Mouse (Mus musculus): ENCODE measurements around the gene Coq10a. TPM values are rescaled to one million over a fixed set of nuclear protein-coding genes. Genes with fewer than 3 reads are reported as not detected.
A peak's percentile ranks its signal among the peaks of the same experiment; 100 is the strongest.

Coq10a gene
- total RNA-seq, 2 experiments from 2014 or later = 48.6 to 49.2 TPM

DNA sequence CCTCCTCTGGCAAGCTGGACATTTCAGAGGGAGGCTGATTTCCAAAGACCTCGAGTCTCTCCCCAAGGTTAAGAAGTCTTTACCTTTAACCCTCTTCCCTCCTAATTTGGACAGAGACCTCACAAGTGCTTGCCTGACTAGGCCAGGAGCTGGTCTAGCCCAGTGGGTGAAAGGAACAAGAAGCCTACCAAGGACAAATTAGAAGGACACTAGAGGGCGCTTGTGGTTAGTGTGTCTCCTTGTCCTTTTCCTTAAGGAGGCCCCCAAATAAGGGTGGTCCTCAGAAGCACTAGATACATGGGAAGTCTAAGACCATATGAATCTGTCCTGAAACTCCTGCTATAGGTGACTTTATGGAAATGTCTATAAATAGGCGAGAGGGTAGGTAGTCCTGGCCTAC lies 6.2 kb downstream of the Coq10a start:
- Histone ChIP-seq H3K4me3 (no peak overlapping the region), H3K27ac (no peak overlapping the region)
- TF ChIP-seq CTCF (conservative IDR thresholded peaks at IDR 0.05) = peak; percentile 78
- no peak for DNase-seq (ENCODE audit: low spot score in 2 of 2)

GRCm38 (mm10) chr10:128361836-128362235 lies 7.0 kb downstream of the Coq10a start:
- no peak overlapping the region for H3K4me3 ChIP-seq
- DNase-seq (ENCODE audit: low spot score in 2 of 2) = no peak
- no peak for TF ChIP-seq CTCF (conservative IDR thresholded peaks at IDR 0.05)
- no peak overlapping the region for H3K27ac ChIP-seq

GRCm38 (mm10) chr10:128359226-128359625 lies 9.6 kb downstream of the Coq10a start:
- Histone ChIP-seq H3K4me3 (no peak overlapping the region), H3K27ac (no peak overlapping the region)
- TF ChIP-seq CTCF (conservative IDR thresholded peaks at IDR 0.05) = no peak
- no peak for DNase-seq (ENCODE audit: low spot score in 2 of 2)

DNA sequence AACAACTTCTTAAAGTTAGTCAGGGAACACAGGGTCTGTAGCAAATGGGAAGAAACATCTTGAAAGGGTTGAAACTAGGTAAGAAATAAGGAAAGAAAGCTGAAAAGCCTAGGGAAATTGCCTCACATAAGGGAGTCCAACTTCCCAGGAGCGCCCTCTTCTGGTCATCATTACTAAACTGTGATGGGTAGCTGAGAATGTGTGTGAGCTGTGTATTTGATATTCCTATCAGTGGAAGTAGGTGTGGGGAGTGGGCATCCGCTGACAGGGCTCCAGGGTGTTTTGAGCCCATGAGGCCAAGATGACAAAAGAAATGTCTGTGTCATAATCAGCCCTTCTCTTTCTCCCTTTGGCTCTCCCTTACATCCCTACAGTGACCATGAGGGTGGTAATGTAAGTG lies 10.0 kb downstream of the Coq10a start:
- peak; percentile 86 for TF ChIP-seq CTCF (conservative IDR thresholded peaks at IDR 0.05)
- H3K4me3 ChIP-seq = no peak overlapping the region
- H3K27ac ChIP-seq = no peak overlapping the region
- peak; percentile 56 to 60 for DNase-seq (ENCODE audit: low spot score in 2 of 2)

DNA sequence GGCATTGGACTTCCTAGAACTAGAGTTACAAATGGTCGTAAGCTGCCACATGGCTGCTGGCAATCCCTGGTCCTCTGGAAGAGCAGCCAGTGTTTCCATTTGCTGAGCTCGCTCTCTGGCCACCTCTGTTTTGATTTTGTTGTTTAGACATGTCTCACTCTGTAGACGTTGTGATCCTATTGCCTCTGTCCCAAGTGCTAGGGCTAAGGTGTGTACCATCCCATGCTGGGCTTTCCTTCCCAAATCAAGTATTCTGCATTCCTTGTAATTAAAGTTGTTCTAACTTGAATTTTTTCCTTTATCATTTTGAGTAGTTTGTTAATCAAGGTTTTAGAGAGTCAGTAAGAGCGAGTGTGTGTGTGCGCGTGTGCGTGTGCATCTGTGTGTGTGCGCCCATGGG lies 21.3 kb downstream of the Coq10a start:
- DNase-seq (ENCODE audit: low spot score in 2 of 2) = no peak
- Histone ChIP-seq H3K4me3 (no peak overlapping the region), H3K27ac (no peak overlapping the region)
- no peak for TF ChIP-seq CTCF (conservative IDR thresholded peaks at IDR 0.05)

GRCm38 (mm10) chr10:128344568-128345275 lies 24.1 kb downstream of the Coq10a start:
- peak overlapping the region; percentile 82 for H3K27ac ChIP-seq
- no peak overlapping the region; the same call in 1 of the 2 replicates for H3K4me3 ChIP-seq
- no peak for TF ChIP-seq CTCF (conservative IDR thresholded peaks at IDR 0.05)
- DNase-seq (ENCODE audit: low spot score in 2 of 2) = peak; percentile 58 to 86

GRCm38 (mm10) chr10:128343436-128343835 lies 25.4 kb downstream of the Coq10a start:
- no peak for TF ChIP-seq CTCF (conservative IDR thresholded peaks at IDR 0.05)
- peak overlapping the region; percentile 82 for H3K27ac ChIP-seq
- DNase-seq (ENCODE audit: low spot score in 2 of 2) = peak in 1 of 2 experiments; percentile 35
- H3K4me3 ChIP-seq = no peak overlapping the region

- DNase-seq (ENCODE audit: low spot score in 2 of 2) = no peak
- TF ChIP-seq CTCF (conservative IDR thresholded peaks at IDR 0.05) = peak; percentile 50
- Histone ChIP-seq H3K4me3 (no peak overlapping the region), H3K27ac (peak overlapping the region; percentile 95)
These were observed 28.5 kb downstream of the Coq10a start for GRCm38 (mm10) chr10:128340257-128340656.

DNA sequence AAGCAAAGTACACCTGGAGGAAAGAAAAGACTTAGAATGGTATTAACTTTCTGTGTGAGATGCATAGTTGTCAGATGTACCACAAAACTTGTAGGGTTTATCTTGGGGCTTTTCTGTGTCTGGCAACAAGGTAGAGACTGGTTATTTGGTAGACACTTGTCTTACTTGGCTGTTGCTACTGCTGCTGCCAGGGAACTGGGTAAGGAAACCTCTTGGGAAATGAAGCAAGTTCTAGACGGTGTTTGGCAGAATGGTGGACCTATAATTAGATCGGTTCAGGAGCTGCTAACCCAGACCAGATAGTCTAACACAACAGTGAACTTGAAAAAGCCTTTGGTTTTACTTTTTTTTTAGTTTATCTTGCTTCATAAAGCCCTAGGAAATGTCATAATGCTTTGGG lies 29.8 kb downstream of the Coq10a start:
- Histone ChIP-seq H3K4me3 (peak overlapping the region; percentile 89), H3K27ac (peak overlapping the region; percentile 95)
- no peak for TF ChIP-seq CTCF (conservative IDR thresholded peaks at IDR 0.05)
- DNase-seq (ENCODE audit: low spot score in 2 of 2) = no peak

GRCm38 (mm10) chr10:128338415-128338814 lies 30.4 kb downstream of the Coq10a start:
- H3K27ac ChIP-seq = peak overlapping the region; percentile 95
- H3K4me3 ChIP-seq = peak overlapping the region; percentile 89
- no peak for TF ChIP-seq CTCF (conservative IDR thresholded peaks at IDR 0.05)
- DNase-seq (ENCODE audit: low spot score in 2 of 2) = no peak

DNA sequence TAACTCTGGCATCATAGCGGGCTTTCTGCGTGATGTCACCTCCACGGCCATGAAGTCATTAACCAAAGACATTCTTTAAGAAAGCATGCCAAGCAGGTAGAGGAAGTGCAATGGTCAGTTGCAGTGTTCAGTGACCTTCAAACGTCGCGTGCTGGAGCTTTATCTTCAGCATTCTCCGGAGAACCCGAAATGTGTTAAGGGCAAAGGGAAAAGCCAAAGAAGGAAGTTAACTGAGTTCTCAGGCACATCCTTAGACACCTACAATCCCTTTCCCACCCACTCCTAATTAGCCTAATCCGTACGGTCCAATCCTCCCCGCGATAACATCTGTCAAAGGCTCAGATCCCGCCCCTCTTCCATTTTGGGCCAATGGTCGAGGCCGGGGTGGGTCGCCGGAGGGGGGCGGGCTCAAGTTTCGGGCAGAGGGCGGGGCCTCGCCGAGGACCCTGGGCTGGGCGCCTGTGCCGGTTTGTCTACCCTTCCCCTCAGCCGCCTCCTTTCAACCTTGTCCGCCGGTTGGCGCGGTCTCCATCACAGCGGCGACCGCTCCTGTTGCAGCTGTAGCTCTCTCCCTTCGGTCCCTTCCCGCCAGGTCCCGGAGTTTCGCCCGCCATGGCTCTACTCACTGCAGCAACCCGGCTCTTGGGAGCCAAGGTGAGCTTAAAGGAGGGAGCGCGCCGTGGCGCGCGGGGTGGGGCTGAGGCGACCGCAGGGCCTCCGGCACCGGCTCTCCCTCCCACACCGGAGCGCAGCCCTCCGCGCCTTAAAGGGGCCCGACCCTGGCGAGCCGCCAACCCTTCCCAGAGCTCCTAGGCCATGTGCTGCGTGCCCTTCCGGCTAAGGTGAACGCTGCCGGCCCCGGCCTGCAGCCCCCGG lies 31.3 kb downstream of the Coq10a start, which contains the start of gene Cs:
Gene Cs (plus strand): TSS at position 429 of the 876 bp plus-strand sequence.
- DNase-seq (ENCODE audit: low spot score in 2 of 2) = peak; percentile 96 to 97
- H3K4me3 ChIP-seq = peak within 1 kb of the TSS; percentile 89
- H3K27ac ChIP-seq = peak within 1 kb of the TSS; percentile 95
- no peak for TF ChIP-seq CTCF (conservative IDR thresholded peaks at IDR 0.05)

DNA sequence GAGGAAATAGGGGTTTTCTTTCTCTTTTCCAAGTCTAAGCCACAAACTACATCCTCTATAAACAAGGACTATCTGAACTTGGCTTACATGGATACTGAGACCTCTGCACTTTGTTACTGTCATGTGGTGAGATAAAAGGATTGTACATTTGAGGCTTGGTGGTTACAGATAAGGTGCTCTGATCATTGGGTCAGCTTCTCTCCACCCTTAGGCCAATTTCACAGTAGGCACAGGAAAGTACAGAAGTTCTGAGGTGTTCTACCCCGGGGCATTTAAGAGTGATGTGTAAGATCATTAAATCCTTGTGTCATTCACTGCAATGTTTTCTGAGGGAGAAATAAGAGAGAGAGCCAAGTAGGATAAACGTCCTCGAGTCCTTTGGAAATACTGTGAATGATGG lies 32.2 kb downstream of the Coq10a start:
- no peak for DNase-seq (ENCODE audit: low spot score in 2 of 2)
- H3K27ac ChIP-seq = peak overlapping the region; percentile 95
- peak overlapping the region; percentile 89 for H3K4me3 ChIP-seq
- TF ChIP-seq CTCF (conservative IDR thresholded peaks at IDR 0.05) = no peak

- peak overlapping the region; percentile 53; the same call in 1 of the 2 replicates for H3K27ac ChIP-seq
- no peak overlapping the region for H3K4me3 ChIP-seq
- no peak for TF ChIP-seq CTCF (conservative IDR thresholded peaks at IDR 0.05)
- DNase-seq (ENCODE audit: low spot score in 2 of 2) = no peak
These were observed 32.6 kb downstream of the Coq10a start for GRCm38 (mm10) chr10:128336195-128336594.
